Mouse (Mus musculus) frontal cortex, adult 2 months (tissue): ENCODE data around the gene Smim8. TPM values are rescaled to one million over a fixed set of nuclear protein-coding genes. Genes with fewer than 3 reads are reported as not detected.
"Not testable (repeated sequence)": the region's sequence is repeated elsewhere in the genome, so short reads cannot be mapped to it uniquely, and the experiment has no call there.

Source experiments
- DNase-seq, 2 experiments: peaks; one replicate each; pipeline ENCODE4 v3.0.0; 2022; ENCODE audit warnings: low spot score in 1 of 2; ENCODE audit errors: extremely low spot score in 1 of 2
- polyA plus RNA-seq: library from polyadenylated mRNA; depleted of rRNA; stranded (reverse); fragments of >200 nt; gene quantifications from 2 replicates; pipeline ENCODE4 v1.2.3, GENCODE M21; 2012; rRNA removed

Gene Smim8
- polyA plus RNA-seq, result 26.4 and 27.7 TPM in 2 replicates

GRCm38 (mm10) chr4:34777677-34778527 is at the start of gene Smim8:
TSS of gene Smim8 (minus strand) at chr4:34778423.
- DNase-seq, result peak; percentile 61 to 94

GRCm38 (mm10) chr4:34823901-34824300 is 45.7 kb upstream of the Smim8 start:
- DNase-seq, result peak in 1 of 2 experiments; percentile 32

GRCm38 (mm10) chr4:34819904-34820303 is 41.7 kb upstream of the Smim8 start:
- no peak for DNase-seq

- DNase-seq, result no peak
Measured at GRCm38 (mm10) chr4:34801166-34802034, 23.2 kb upstream of the Smim8 start.

- no peak for DNase-seq
Measured at GRCm38 (mm10) chr4:34798005-34798404, 19.8 kb upstream of the Smim8 start.

- peak in 1 of 2 experiments; percentile 11 for DNase-seq
Measured at GRCm38 (mm10) chr4:34797294-34797983, 19.2 kb upstream of the Smim8 start.

- DNase-seq, result no peak
Measured at GRCm38 (mm10) chr4:34796294-34796693, 18.1 kb upstream of the Smim8 start.

- DNase-seq, result no peak
Measured at GRCm38 (mm10) chr4:34786476-34786875, 8.3 kb upstream of the Smim8 start.

GRCm38 (mm10) chr4:34785646-34786045 is 7.4 kb upstream of the Smim8 start:
- no peak for DNase-seq

GRCm38 (mm10) chr4:34784865-34785264 is 6.6 kb upstream of the Smim8 start:
- DNase-seq, result no peak

- DNase-seq, result no peak
Measured at GRCm38 (mm10) chr4:34782730-34783129, 4.5 kb upstream of the Smim8 start.

GRCm38 (mm10) chr4:34771652-34772371 is 6.4 kb downstream of the Smim8 start:
- DNase-seq, result no peak

- no peak for DNase-seq
Measured at GRCm38 (mm10) chr4:34756163-34756562, 22.1 kb downstream of the Smim8 start, which contains the start of gene Gm136. TSS of gene Gm136 (minus strand) at chr4:34756263.

- no peak for DNase-seq
Measured at GRCm38 (mm10) chr4:34749236-34749635, 29.0 kb downstream of the Smim8 start.

GRCm38 (mm10) chr4:34734461-34734860 is 43.8 kb downstream of the Smim8 start:
- no peak for DNase-seq

GRCm38 (mm10) chr4:34733415-34733814 is 44.8 kb downstream of the Smim8 start:
- not testable (repeated sequence) for DNase-seq

- peak in 1 of 2 experiments; percentile 53 for DNase-seq
Measured at GRCm38 (mm10) chr4:34729851-34730341, 48.3 kb downstream of the Smim8 start, which contains the start of gene Cfap206. TSS of gene Cfap206 (minus strand) at chr4:34730206.

GRCm38 (mm10) chr4:34725710-34726109 is 52.5 kb downstream of the Smim8 start:
- not testable (repeated sequence) for DNase-seq

GRCm38 (mm10) chr4:34724306-34724705 is 53.9 kb downstream of the Smim8 start:
- no peak for DNase-seq

- no peak for DNase-seq
Measured at GRCm38 (mm10) chr4:34723186-34723585, 55.0 kb downstream of the Smim8 start.
